14 mouse cellular contexts compared by ENCODE assay signal in genomic region chr6:77373132-77373531, GRCm38 (mm10).
DNase-seq lines count a peak whose midpoint lies in the region; ATAC-seq and TF ChIP-seq lines count a peak whose summit lies in the region.
"Had no signal": no experiment of that assay in that cellular context is flagged by ENCODE, and none has a peak within 500 bp of the region (broad histone marks: within the 10 kb centered on the region; RNA-seq: fewer than 3 reads in every experiment).

No protein-coding gene starts in this region.

- H3K9me3 ChIP-seq in heart, embryonic 15.5 days (replicated peaks) = no peaks in the 10 kb centered on the region
- H3K9me3 ChIP-seq in heart, embryonic 10.5 days = no peaks in the 10 kb centered on the region
- no peaks in the 10 kb centered on the region for H3K9me3 ChIP-seq in liver, embryonic 12.5 days (replicated peaks)
- H3K9me3 ChIP-seq: embryonic facial prominence, embryonic 13.5 days; G1E had no signal

- 34% methylated on average over 5 of the region's 5 CpGs for WGBS in heart, embryonic 15.5 days
- WGBS in heart, embryonic 10.5 days = 68% methylated on average over 5 of the region's 5 CpGs
- WGBS in liver, embryonic 12.5 days (ENCODE audit: insufficient replicate concordance) = 41% methylated on average over 5 of the region's 5 CpGs

- peaks cover 2% of the 10 kb centered on the region; the same call in 1 of the 2 replicates for H3K4me1 ChIP-seq in heart, embryonic 15.5 days (replicated peaks)
- no peaks in the 10 kb centered on the region for H3K4me1 ChIP-seq in heart, embryonic 10.5 days
- H3K4me1 ChIP-seq in liver, embryonic 12.5 days = no peaks in the 10 kb centered on the region
- H3K4me1 ChIP-seq: embryonic facial prominence, embryonic 13.5 days had no signal

- H3K27ac ChIP-seq in heart, embryonic 15.5 days = peak overlapping the region; percentile 58; the same call in 1 of the 2 replicates
- no peak overlapping the region for H3K27ac ChIP-seq in heart, embryonic 10.5 days
- no peak overlapping the region for H3K27ac ChIP-seq in liver, embryonic 12.5 days
- H3K27ac ChIP-seq: embryonic facial prominence, embryonic 13.5 days had no signal

- no peak overlapping the region for H3K4me3 ChIP-seq in heart, embryonic 15.5 days
- no peak overlapping the region for H3K4me3 ChIP-seq in heart, embryonic 10.5 days
- no peak overlapping the region for H3K4me3 ChIP-seq in liver, embryonic 12.5 days
- H3K4me3 ChIP-seq: embryonic facial prominence, embryonic 13.5 days had no signal

- no peak overlapping the region for H3K9ac ChIP-seq in heart, embryonic 15.5 days
- H3K9ac ChIP-seq in liver, embryonic 12.5 days = no peak overlapping the region
- H3K9ac ChIP-seq: embryonic facial prominence, embryonic 13.5 days; forebrain, postnatal 0 days had no signal

- no peaks in the 10 kb centered on the region for H3K27me3 ChIP-seq in heart, embryonic 15.5 days
- H3K27me3 ChIP-seq in heart, embryonic 10.5 days (ENCODE audit: insufficient read depth, poor library complexity, severe bottlenecking) = no peaks in the 10 kb centered on the region
- H3K27me3 ChIP-seq in liver, embryonic 12.5 days (replicated peaks) = no peaks in the 10 kb centered on the region
- H3K27me3 ChIP-seq: embryonic facial prominence, embryonic 13.5 days had no signal

- H3K4me2 ChIP-seq in heart, embryonic 15.5 days = no peak overlapping the region
- H3K4me2 ChIP-seq in liver, embryonic 12.5 days = no peak overlapping the region
- H3K4me2 ChIP-seq: embryonic facial prominence, embryonic 13.5 days had no signal

- TF ChIP-seq POLR2A in brain, embryonic 14.5 days (IDR thresholded peaks at IDR 0.05; ENCODE audit: borderline replicate concordance, extremely low read depth, insufficient read depth, insufficient read length, poor library complexity, severe bottlenecking) = no peak

- DNase-seq in cerebellum, adult 18-20 months = peak; percentile 8 to 28
- no peak for DNase-seq in heart, embryonic 10.5 days (ENCODE audit: low spot score)
- DNase-seq in liver = peak; percentile 3
- DNase-seq in brain, embryonic 14.5 days (ENCODE audit: low read depth) = peak; percentile 59
- no peak for DNase-seq in urinary bladder, postnatal 36 days (ENCODE audit: low spot score in 2 of 2)
- DNase-seq: forebrain, postnatal 0 days; lung, adult 2 months; thymus, postnatal 25 days had no signal

- no peak for TF ChIP-seq CTCF in brain, embryonic 14.5 days (IDR thresholded peaks at IDR 0.05; ENCODE audit: borderline replicate concordance, extremely low read depth, insufficient read depth, insufficient read length)

- no peaks in the 10 kb centered on the region for H3K36me3 ChIP-seq in heart, embryonic 15.5 days
- no peaks in the 10 kb centered on the region for H3K36me3 ChIP-seq in heart, embryonic 10.5 days
- H3K36me3 ChIP-seq in liver, embryonic 12.5 days = no peaks in the 10 kb centered on the region
- H3K36me3 ChIP-seq: embryonic facial prominence, embryonic 13.5 days; G1E had no signal

- no peak for ATAC-seq in cerebellum, adult (ENCODE audit: insufficient number of reproducible peaks, low FRiP score, low TSS enrichment)
- ATAC-seq in heart, embryonic 15.5 days (replicated peaks; ENCODE audit: insufficient number of reproducible peaks, insufficient read depth, low FRiP score, low read depth) = no peak
- ATAC-seq in liver, embryonic 12.5 days = no peak
- ATAC-seq: activated CD4-positive, CD25-positive, alpha-beta regulatory T cell, adult 4 months; forebrain, postnatal 0 days had no signal

Comparison
In these comparisons a context has a peak if more than half of its experiments do, and no peak if none do; other contexts are left out.
1. DNase-seq: peak in cerebellum, adult 18-20 months (2 of 2), liver (single experiment) and brain, embryonic 14.5 days (single experiment); none in heart, embryonic 10.5 days (single experiment) and urinary bladder, postnatal 36 days (0 of 2).